Mouse (Mus musculus): Measurements from ENCODE around the gene Plppr3.

The Plppr3 gene

DNA sequence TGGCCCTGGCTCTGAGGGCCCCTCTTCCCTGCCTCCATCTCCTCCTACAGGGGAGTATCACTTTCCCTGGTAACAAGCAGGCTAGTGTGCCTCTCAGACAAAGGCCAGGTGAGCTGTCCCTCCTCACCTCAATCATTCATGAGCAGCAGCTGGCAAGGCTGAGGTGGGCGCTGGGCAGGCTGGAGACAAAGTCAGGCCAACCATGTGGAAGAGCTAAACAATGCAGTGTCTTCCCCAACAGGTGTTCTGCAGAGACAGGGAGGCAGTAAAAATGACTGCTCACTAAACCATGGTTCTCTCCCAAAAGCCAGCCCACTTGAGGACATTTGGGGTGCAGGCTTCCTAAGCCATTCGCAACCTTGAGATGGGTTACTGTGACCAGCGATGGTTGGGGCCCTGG, 22.8 kb downstream of the Plppr3 start:
- no peak for DNase-seq

DNA sequence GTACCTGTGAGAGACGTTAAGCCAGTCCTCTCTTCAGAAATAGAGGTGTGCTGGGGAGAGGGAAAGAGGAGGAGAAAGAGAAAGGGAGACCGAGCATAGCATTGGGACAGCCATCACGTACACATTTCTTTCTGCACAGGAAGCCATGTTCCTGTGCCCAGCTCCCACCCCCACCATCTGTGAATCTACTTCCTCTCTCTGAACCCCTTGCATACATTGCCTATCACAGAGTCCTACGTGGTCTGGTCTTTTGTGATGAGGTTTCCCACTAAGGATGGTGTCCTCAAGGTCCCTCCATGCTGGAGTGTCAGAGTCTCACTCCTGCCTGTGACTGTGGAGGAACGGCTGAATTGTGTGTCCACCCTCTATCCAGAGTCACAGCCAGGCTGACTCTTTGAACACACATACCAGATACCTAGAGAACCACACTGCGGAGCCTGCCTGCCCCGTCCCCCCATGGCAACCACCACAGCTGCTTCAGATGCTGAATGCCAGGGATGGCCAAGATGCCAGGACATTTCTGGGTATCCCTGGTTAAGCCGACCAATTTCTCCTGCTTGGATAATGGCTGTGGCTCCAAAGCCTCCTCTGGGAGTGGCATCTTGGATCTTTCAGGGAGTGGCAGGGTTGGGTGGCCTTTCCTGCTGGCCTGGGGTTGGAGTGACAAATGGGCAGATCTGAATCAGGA, 24.3 kb downstream of the Plppr3 start:
- DNase-seq: no peak

DNA sequence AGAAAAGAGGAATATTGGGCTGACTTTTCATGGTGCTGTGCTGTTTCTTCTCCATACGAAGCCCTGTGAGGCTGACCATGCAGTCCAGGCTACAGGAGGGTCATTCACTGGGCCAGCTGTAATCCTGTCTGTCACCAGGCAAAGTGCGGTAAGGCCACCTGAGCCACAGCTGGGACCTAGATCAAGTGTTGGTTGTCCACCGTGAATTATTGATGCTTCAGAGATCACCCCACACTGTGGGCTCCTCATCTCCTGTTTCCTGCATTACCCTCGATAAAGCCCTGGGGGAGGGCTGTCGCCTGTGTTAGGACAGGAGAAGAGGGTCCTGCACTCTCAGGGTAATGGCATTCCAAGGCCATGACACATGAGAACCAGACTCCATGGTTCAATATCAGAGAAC, 27.9 kb downstream of the Plppr3 start:
- no peak for DNase-seq

- no peak for DNase-seq
Measured at GRCm38 (mm10) chr10:79843476-79843875, 31.0 kb downstream of the Plppr3 start.

DNA sequence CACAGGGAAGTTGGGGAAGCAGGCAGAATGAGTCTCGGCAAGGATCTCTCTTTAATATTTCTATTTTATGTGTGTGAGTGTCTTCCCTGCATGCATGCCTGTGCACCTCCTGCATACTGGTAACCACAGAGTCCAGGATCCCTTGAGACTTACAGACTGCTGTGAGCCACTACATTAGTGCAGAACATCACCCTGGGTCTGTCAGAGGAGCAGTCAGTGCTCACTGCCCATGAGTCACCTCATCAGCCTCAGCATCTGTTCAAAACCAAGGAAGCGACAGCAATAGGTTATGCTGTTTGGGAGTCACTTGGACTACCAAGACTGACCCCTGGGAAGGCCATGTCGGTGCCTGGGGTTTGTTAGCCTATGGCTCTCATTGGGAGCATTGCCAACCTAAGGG, 32.1 kb downstream of the Plppr3 start:
- no peak for DNase-seq

DNA sequence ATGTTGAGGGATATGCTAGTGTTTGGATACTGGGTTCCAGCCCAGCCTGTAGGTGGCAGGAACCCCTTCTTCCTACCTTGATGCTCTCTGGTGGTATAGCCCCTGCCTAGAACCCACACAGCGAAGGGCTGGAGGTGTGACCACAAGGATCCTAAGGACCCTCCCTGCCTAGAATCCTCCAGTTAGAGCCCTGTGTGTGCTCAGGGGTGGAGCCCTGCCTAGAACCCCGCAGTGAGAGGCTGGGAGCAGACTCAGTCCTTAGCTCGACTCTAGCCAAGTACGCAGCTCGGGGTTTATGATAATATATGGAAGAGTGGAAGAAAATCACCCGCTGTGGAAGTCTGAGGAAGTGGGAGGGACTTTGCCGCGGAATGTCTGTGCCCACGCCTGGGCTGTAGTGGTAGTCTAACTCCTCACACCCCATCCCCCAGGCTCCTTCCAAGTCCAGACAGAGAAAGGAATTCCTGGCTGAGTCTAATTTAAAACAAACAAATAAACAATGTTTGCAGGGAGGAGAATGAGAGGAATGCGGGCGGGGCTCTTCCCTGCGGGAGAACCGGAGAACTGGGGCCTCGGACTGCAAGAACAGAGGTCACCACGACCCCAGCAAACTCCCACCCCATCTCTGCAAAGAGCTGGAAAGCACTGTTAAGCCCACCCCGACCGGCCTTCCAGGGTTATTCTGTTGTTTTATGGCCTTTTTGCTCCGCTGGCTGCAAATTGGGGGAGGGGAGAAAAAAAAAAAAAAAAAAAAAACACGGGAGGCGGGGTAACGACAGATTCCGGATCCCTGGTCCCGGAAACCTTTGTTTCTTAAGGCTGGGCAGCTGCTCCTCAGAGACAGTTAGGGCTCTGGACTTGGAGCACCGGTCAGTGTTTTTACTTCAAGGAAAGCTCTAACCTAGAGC, 33.5 kb downstream of the Plppr3 start:
- peak; percentile 69 to 82 for DNase-seq

- no peak for DNase-seq
Measured at GRCm38 (mm10) chr10:79840091-79840490, 34.3 kb downstream of the Plppr3 start.

DNA sequence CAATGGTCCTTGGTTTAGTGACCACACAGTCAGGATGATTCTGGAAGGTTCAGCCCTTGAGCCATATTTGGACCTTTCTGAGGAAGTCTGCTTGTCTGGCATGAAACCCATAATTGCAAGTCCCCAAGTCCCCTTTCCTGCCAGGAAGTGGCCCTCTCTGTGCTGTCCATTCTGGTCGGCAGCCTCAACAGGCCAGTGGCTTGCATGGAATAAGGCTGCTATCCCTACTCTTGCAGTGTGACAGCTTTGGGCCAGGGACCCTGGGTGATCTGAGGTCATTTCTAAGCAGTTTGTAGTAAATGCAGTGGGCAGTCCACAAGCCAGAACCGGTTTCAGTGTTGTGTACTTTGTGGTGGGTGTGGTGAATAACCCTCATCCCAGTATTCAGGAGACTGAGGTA, 36.3 kb downstream of the Plppr3 start:
- no peak for DNase-seq

- no peak for DNase-seq
Measured at GRCm38 (mm10) chr10:79836918-79837317, 37.5 kb downstream of the Plppr3 start.

DNA sequence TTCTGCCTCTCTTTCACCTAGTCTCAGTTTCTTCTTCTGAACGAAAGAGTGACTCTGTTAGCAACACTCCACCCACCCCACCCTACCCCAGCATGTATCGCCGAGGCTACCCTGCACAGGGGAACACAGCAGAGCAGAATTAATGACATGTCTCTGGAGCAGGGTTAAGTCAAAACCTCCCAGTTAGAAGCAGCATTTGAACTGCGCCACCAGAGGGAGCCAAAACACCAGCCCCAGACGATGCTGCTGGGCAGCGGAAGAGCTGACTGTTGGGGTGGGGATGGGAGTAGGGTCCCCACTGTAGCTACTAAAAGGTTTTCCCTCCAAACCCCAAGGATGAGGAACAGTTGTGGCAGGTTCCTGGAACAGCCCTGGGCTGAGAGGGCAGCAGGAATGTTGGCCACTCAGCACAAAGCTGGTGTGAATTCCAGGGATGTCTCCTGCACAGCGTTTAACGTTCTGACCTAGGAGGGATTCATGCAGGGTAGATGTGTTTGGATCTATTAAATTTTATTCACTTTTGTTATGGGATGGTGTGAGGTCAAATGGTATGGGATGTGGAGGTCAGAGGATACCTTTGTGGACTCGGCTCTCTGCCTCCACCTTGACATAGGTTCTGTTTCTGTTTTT, 39.5 kb downstream of the Plppr3 start:
- peak in 1 of 2 experiments; percentile 74 for DNase-seq

DNA sequence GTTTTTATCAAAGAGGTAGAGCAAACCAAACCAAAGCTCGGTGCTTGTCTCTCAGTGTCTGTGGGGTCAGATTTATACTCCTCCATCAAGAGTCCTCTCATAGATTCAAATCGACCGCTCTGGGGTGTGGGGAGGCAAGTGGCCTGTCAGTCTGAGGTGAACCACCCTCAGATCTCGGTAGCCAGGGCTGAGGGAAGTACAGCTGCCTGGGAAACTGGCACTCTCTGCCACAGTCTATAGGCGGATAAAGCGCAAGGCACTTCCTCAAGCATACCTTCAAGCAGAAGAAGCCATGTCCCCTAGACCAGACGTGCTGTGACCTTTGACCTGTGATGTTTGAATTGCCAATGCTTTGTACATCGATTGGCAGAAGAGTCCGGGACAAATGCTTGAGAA, 41.6 kb downstream of the Plppr3 start:
- DNase-seq: no peak

DNA sequence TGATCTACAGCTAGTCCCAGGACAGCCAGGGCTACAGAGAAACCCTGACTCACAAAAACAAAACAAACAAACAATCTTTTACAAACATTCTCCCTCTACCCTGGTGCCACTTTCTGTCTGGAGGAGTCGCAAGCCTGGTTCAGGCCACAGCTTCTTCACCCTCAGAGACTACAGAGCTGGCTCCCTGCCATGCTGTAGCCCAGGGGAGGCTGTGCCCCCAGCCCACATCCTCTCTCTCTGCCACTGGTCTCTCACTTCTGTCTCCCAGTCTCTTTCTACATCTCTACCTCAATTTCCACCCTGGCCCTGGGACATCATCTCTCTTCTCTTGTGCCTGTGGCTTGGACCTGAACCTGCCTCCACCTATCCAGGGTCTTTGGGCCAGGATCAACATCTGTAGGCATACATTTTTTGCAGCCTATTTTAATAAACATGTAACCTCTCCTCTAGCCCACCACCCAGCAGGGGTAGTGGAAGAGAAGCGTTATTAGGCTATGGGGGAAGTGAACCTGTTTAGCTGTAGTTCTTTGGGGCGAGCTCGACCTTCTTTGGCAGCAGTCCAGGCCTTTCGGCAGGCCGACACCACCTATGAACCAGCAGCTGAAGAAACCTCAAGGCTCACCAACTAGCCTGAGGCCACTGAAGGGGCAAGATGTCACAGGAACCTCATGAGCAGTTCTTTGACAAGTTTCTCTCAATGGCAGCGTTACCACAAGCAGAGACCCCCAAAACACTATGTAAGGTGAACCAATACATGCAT, 42.2 kb downstream of the Plppr3 start:
- DNase-seq: no peak

DNA sequence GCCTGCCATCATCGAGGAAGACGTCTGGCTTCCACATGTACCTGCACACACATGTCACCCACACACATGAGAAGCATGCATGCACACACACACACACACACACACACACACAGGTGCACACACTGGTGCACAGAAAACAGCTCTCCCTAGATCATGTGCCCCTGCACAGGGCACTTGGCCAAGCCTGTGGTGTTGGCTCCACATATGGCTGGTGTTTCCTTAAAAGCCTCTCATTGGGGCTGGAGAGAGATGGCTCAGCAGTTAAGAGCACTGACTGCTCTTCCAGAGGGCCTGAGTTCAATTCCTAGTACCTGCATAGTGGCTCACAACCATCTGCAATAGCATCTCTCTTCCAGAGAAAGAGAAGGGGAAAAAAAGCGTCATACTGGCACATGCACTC, 42.9 kb downstream of the Plppr3 start:
- DNase-seq: no peak

DNA sequence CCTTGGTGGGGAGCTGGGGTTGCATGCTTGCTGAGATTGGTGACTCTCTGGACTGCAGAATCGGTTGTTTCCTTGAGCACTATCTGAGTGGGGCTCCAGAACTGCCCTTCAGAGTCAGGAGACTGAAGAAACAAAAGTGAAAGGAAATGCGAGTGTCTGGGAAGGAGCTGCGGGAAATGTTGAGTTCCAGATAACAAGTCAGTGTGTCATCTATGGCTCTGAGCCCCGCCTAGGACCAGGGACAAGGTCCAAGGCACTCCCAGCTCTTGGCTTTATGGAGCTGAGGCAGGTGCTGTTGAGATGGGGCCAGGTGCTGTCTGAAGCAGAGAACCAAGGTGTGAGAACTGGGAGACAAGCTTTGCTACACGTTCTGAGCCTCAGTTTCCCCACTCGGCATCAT, 50.0 kb downstream of the Plppr3 start:
- no peak for DNase-seq

GRCm38 (mm10) chr10:79823011-79823410, 51.4 kb downstream of the Plppr3 start:
- no peak for DNase-seq

GRCm38 (mm10) chr10:79822372-79822771, 52.1 kb downstream of the Plppr3 start:
- peak; percentile 84 to 85 for DNase-seq

GRCm38 (mm10) chr10:79821731-79822130, 52.7 kb downstream of the Plppr3 start:
- no peak for DNase-seq

DNA sequence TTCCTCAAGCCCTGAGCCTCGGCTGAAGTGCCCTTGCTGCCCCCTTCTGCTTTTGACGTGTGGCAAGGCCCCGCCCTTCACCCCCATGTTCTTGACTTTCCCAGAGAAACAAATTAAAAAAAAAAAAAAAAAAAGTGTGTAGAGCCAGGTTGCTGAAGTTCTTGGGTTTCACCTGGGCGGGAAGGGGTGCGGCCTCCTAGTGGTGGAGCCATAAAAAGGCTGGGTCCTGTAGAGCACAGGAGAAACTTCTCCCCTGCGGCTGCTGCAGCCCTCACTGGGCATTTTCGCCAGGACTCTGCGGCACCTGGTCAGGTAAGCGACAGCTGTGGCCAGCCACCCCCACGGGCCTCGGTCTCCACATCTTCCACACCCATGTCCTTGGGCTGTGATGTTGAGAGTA, 53.7 kb downstream of the Plppr3 start, which contains the start of gene Misp:
Gene Misp (plus strand): TSS at position 208 of the 400 bp plus-strand sequence.
- DNase-seq: peak; percentile 48 to 68

- no peak for DNase-seq
Measured at GRCm38 (mm10) chr10:79820277-79820676, 54.2 kb downstream of the Plppr3 start.

DNA sequence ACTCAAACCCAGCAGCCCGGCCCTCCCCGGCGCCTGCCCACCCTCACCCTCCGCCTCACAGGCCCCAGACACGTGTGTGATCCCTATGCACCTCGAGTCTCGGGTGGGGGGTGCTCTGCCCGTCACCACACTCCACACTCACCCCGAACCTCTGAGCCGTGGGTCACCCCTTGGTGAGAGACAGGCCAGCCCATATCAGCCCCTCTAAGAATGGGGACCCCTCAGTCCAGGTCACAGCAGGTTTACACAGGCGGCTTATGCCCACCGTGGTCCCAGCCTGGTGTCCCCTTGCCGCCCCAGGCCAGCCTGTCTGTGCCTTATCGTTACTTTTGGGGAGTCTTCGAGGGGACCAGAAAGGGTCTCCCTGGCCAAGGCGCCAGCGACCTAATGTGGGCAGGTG, 54.8 kb downstream of the Plppr3 start:
- no peak for DNase-seq

DNA sequence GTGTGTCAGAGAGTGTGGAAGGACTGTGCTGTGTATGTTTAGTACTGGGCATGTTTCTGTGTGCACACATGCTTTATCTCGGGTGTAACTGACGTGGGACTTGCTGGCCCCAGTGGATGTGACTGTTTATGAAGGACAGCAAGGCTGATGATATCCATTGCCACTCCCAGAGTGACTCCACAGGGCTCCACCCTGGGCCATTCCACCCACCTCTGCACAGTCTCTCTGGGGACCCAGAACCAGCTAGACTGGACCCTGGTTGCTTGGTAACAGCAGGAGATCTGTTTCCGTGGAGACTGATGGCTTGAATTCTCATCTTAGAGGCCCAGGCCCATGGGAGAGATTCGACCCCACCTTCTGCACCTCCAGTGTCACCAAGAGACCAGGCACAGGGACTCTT, 56.2 kb downstream of the Plppr3 start:
- DNase-seq: no peak

DNA sequence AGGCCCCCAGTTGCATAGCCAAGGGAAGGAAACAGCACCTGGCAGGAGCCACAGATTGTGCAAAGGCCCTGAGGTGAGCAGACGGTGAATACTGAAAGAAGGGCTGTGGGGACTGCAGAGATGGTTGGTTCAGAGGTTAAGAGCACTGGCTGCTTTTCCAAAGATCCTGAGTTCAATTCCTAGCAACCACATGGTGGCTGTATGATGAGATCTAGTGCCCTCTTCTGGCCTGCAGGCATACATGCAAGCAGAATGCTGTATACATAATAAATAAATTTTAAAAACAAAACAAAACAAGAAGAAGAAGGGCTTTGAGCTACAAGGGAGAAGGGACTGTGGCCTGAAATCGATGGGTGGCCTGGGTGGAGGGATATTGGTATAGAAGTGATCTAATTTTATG, 57.3 kb downstream of the Plppr3 start:
- DNase-seq: no peak
